19 mouse cellular contexts compared by ENCODE assay signal in genomic region chr2:4169726-4170125, GRCm38 (mm10).
DNase-seq lines count a peak whose midpoint lies in the region; ATAC-seq and TF ChIP-seq lines count a peak whose summit lies in the region.
"Had no signal": no experiment of that assay in that cellular context is flagged by ENCODE, and none has a peak within 500 bp of the region (broad histone marks: within the 10 kb centered on the region; RNA-seq: fewer than 3 reads in every experiment).

No protein-coding gene starts in this region.

- no peak overlapping the region for H3K4me2 ChIP-seq in hindbrain, embryonic 12.5 days (replicated peaks)
- peak overlapping the region; percentile 24 for H3K4me2 ChIP-seq in forebrain, postnatal 0 days (ENCODE audit: low read depth)
- peak overlapping the region; percentile 38 for H3K4me2 ChIP-seq in midbrain, embryonic 16.5 days (ENCODE audit: low read length)
- H3K4me2 ChIP-seq: heart, embryonic 11.5 days; liver, embryonic 15.5 days; stomach, embryonic 15.5 days had no signal

- peaks cover 17% of the 10 kb centered on the region for H3K4me1 ChIP-seq in hindbrain, embryonic 12.5 days
- peaks cover 12% of the 10 kb centered on the region for H3K4me1 ChIP-seq in hindbrain, embryonic 10.5 days (replicated peaks)
- no peaks in the 10 kb centered on the region; the same call in 1 of the 2 replicates for H3K4me1 ChIP-seq in forebrain, postnatal 0 days (ENCODE audit: insufficient read depth)
- peaks cover 20% of the 10 kb centered on the region for H3K4me1 ChIP-seq in midbrain, embryonic 16.5 days (ENCODE audit: control insufficient read depth, insufficient read depth, low read length)
- H3K4me1 ChIP-seq: liver, embryonic 15.5 days; stomach, embryonic 15.5 days had no signal

- no peak overlapping the region for H3K4me3 ChIP-seq in hindbrain, embryonic 12.5 days
- no peak overlapping the region for H3K4me3 ChIP-seq in hindbrain, embryonic 10.5 days
- H3K4me3 ChIP-seq in forebrain, postnatal 0 days (ENCODE audit: low read depth, low read length) = no peak overlapping the region
- H3K4me3 ChIP-seq in midbrain, embryonic 16.5 days (ENCODE audit: low read depth, low read length) = 0 out of 2 replicates have a peak overlapping the region, but pooled peaks have one; percentile 1
- H3K4me3 ChIP-seq: embryonic facial prominence, embryonic 10.5 days; gastrocnemius, adult 2 months; liver, embryonic 15.5 days; stomach, embryonic 15.5 days had no signal

- no peaks in the 10 kb centered on the region for H3K27me3 ChIP-seq in hindbrain, embryonic 12.5 days
- no peaks in the 10 kb centered on the region for H3K27me3 ChIP-seq in hindbrain, embryonic 10.5 days (ENCODE audit: insufficient read depth, poor library complexity, severe bottlenecking)
- H3K27me3 ChIP-seq in forebrain, postnatal 0 days (ENCODE audit: insufficient read depth, low read length) = no peaks in the 10 kb centered on the region
- H3K27me3 ChIP-seq in midbrain, embryonic 16.5 days (ENCODE audit: control insufficient read depth, insufficient read depth, low read depth, low read length) = no peaks in the 10 kb centered on the region
- H3K27me3 ChIP-seq: liver, embryonic 15.5 days; stomach, embryonic 15.5 days had no signal

- ATAC-seq in hindbrain, embryonic 12.5 days (ENCODE audit: low FRiP score) = peak; percentile 71
- ATAC-seq in forebrain, postnatal 0 days = peak; percentile 91
- peak; percentile 90 for ATAC-seq in midbrain, embryonic 16.5 days

- no peak for TF ChIP-seq POLR2A in brain, embryonic 14.5 days (IDR thresholded peaks at IDR 0.05; ENCODE audit: borderline replicate concordance, extremely low read depth, insufficient read depth, insufficient read length, poor library complexity, severe bottlenecking)

- no peaks in the 10 kb centered on the region for H3K9me3 ChIP-seq in hindbrain, embryonic 12.5 days (replicated peaks)
- H3K9me3 ChIP-seq in hindbrain, embryonic 10.5 days = peaks cover 2% of the 10 kb centered on the region; the same call in 1 of the 2 replicates
- no peaks in the 10 kb centered on the region for H3K9me3 ChIP-seq in forebrain, postnatal 0 days (ENCODE audit: low read length)
- no peaks in the 10 kb centered on the region for H3K9me3 ChIP-seq in midbrain, embryonic 16.5 days (replicated peaks; ENCODE audit: control insufficient read depth, low read length, poor library complexity, severe bottlenecking)
- H3K9me3 ChIP-seq: embryonic facial prominence, embryonic 10.5 days; liver, embryonic 15.5 days; stomach, embryonic 15.5 days had no signal

- WGBS in hindbrain, embryonic 12.5 days = 57% methylated on average over 10 of the region's 10 CpGs
- WGBS in hindbrain, embryonic 10.5 days = 66% methylated on average over 10 of the region's 10 CpGs
- WGBS in forebrain, postnatal 0 days = 24% methylated on average over 10 of the region's 10 CpGs
- 21% methylated on average over 10 of the region's 10 CpGs for WGBS in midbrain, embryonic 16.5 days

- no peak for TF ChIP-seq CTCF in brain, embryonic 14.5 days (IDR thresholded peaks at IDR 0.05; ENCODE audit: borderline replicate concordance, extremely low read depth, insufficient read depth, insufficient read length)
- TF ChIP-seq CTCF in forebrain, postnatal 0 days (IDR thresholded peaks at IDR 0.05; ENCODE audit: low read depth) = no peak

- 0 out of 2 replicates have a peak overlapping the region, but pooled peaks have one; percentile 8 for H3K9ac ChIP-seq in hindbrain, embryonic 12.5 days
- peak overlapping the region; percentile 6; the same call in 1 of the 2 replicates for H3K9ac ChIP-seq in forebrain, postnatal 0 days
- 0 out of 2 replicates have a peak overlapping the region, but pooled peaks have one; percentile 31 for H3K9ac ChIP-seq in midbrain, embryonic 16.5 days (ENCODE audit: low read depth, low read length)
- H3K9ac ChIP-seq: liver, embryonic 15.5 days; stomach, embryonic 15.5 days had no signal

- peak overlapping the region; percentile 66 for H3K27ac ChIP-seq in hindbrain, embryonic 12.5 days
- H3K27ac ChIP-seq in hindbrain, embryonic 10.5 days = no peak overlapping the region
- H3K27ac ChIP-seq in forebrain, postnatal 0 days (ENCODE audit: low read depth, low read length) = peak overlapping the region; percentile 66
- H3K27ac ChIP-seq in midbrain, embryonic 16.5 days (ENCODE audit: low read length) = peak overlapping the region; percentile 87
- H3K27ac ChIP-seq: embryonic facial prominence, embryonic 10.5 days; gastrocnemius, adult 2 months; liver, embryonic 15.5 days; stomach, embryonic 15.5 days had no signal

- no peak for DNase-seq in hindbrain, embryonic 10.5 days (ENCODE audit: low spot score)
- DNase-seq in brain, embryonic 14.5 days (ENCODE audit: low read depth) = peak; percentile 87
- DNase-seq in forebrain, postnatal 0 days = peak; percentile 53
- no peak for DNase-seq in left cerebral cortex, adult 18-20 months (ENCODE audit: low spot score in 2 of 2)
- no peak for DNase-seq in MN1 (ENCODE audit: low spot score)
- DNase-seq: adrenal gland, adult 2 months; cerebellum, adult 9-10 months; gastrocnemius, adult 2 months; heart, postnatal 14 days; kidney, adult 8-10 months; kidney, postnatal 14 days; right cerebral cortex, postnatal 25 days; thymus, adult 18-20 months had no signal

- H3K36me3 ChIP-seq in hindbrain, embryonic 12.5 days = no peaks in the 10 kb centered on the region
- H3K36me3 ChIP-seq in hindbrain, embryonic 10.5 days = peaks cover 3% of the 10 kb centered on the region; the same call in 1 of the 2 replicates
- H3K36me3 ChIP-seq in forebrain, postnatal 0 days (ENCODE audit: insufficient read depth) = peaks cover 12% of the 10 kb centered on the region; the same call in 1 of the 2 replicates
- H3K36me3 ChIP-seq in midbrain, embryonic 16.5 days (ENCODE audit: control insufficient read depth, insufficient read depth, low read length) = no peaks in the 10 kb centered on the region
- H3K36me3 ChIP-seq: embryonic facial prominence, embryonic 10.5 days; liver, embryonic 15.5 days; stomach, embryonic 15.5 days had no signal

Comparison
In these comparisons a context has a peak if more than half of its experiments do, and no peak if none do; other contexts are left out.
1. DNase-seq: peak in brain, embryonic 14.5 days (single experiment) and forebrain, postnatal 0 days (single experiment); none in hindbrain, embryonic 10.5 days (single experiment), left cerebral cortex, adult 18-20 months (0 of 2) and MN1 (single experiment).
2. Peak in every context shown above with its lines, with median percentiles within 50 percentile points of each other: ATAC-seq and H3K9ac ChIP-seq.